Mouse (Mus musculus) liver, adult 2 months (tissue): ENCODE measurements around the gene Schip1. TPM values are rescaled to one million over a fixed set of nuclear protein-coding genes. Genes with fewer than 3 reads are reported as not detected.
A peak's percentile ranks its signal among the peaks of the same experiment; 100 is the strongest.

Experiments
- DNase-seq: peaks from one replicate; pipeline ENCODE4 v3.0.0-alpha.2; 2011; ENCODE audit warnings: low read depth, low spot score; ENCODE audit errors: extremely low read depth
- H3K27ac ChIP-seq: fragments of 200-500 bp; replicated peaks from 2 replicates; pipeline ENCODE4 v1.5.1; 2012; ENCODE audit warnings: low read depth, mild to moderate bottlenecking, control low read depth, inconsistent platforms, low read length; ENCODE audit not compliant: insufficient read depth
- H3K27me3 ChIP-seq: fragments of 200-500 bp; 2 replicates; pipeline ENCODE4 v1.6.1; 2012; ENCODE audit warnings: mild to moderate bottlenecking, moderate library complexity, low read length, inconsistent platforms; ENCODE audit not compliant: control insufficient read depth, insufficient read depth
- H3K36me3 ChIP-seq: fragments of 200-500 bp; 2 replicates; pipeline ENCODE4 v1.6.1; 2012; ENCODE audit warnings: low read length, inconsistent platforms; ENCODE audit not compliant: control insufficient read depth, insufficient read depth
- H3K4me1 ChIP-seq: fragments of 200-500 bp; 2 replicates; pipeline ENCODE4 v1.6.1; 2011; ENCODE audit warnings: low read length; ENCODE audit not compliant: control insufficient read depth, insufficient read depth
- H3K4me3 ChIP-seq: fragments of 200-500 bp; 2 replicates; pipeline ENCODE4 v1.5.1; 2011; ENCODE audit warnings: low read depth, mild to moderate bottlenecking, control low read depth, low read length, moderate library complexity; ENCODE audit not compliant: insufficient read depth
- H3K79me2 ChIP-seq: fragments of 200-500 bp; 2 replicates; pipeline ENCODE4 v1.6.1; 2012; ENCODE audit warnings: inconsistent platforms, mild to moderate bottlenecking, low read length, moderate library complexity; ENCODE audit not compliant: control insufficient read depth, insufficient read depth
- H3K9ac ChIP-seq: fragments of 200-500 bp; 2 replicates; pipeline ENCODE4 v1.6.1; 2012; ENCODE audit warnings: low read depth, mild to moderate bottlenecking, control low read depth, inconsistent platforms, low read length
- CTCF ChIP-seq: fragments of 200-500 bp; IDR thresholded peaks from 2 replicates; pipeline ENCODE4 v1.5.1; 2011; ENCODE audit warnings: low read depth, low read length, control low read depth
- POLR2A ChIP-seq: fragments of 200-500 bp; IDR thresholded peaks from 2 replicates; pipeline ENCODE4 v1.6.1; 2011; ENCODE audit warnings: low read length, control low read depth; ENCODE audit not compliant: insufficient read depth; ENCODE audit errors: extremely low read depth
- WGBS: fragments of 180-500 bp; shearing (Covaris S2); methylation state at CpG from one replicate; pipeline ENCODE4 v1.1.7; 2018; 5-methylcytosine and 5-hydroxymethylcytosine counted together
- polyA plus RNA-seq: library from polyadenylated mRNA; depleted of rRNA; stranded (reverse); fragments of >200 nt; gene quantifications from 2 replicates; pipeline ENCODE4 v1.2.3, GENCODE M21; 2012
- total RNA-seq: library from RNA; depleted of rRNA; stranded (reverse); fragments of >200 nt; gene quantifications from 2 replicates; pipeline ENCODE4 v1.2.3, GENCODE M21; 2014

Schip1 gene
- total and polyA plus RNA-seq, 2 experiments: 0.48 to 1.6 TPM

- no peak overlapping the region for H3K27ac ChIP-seq
- no peak overlapping the region for H3K9ac ChIP-seq
- TF ChIP-seq POLR2A: no peak
- TF ChIP-seq CTCF: no peak
- no peaks in the 10 kb centered on the region for H3K79me2 ChIP-seq
- H3K27me3 ChIP-seq: no peaks in the 10 kb centered on the region
- DNase-seq: no peak
- WGBS: 70% methylated on average over 10 of the region's 10 CpGs
- no peaks in the 10 kb centered on the region for H3K4me1 ChIP-seq
- no peak overlapping the region for H3K4me3 ChIP-seq
- no peaks in the 10 kb centered on the region for H3K36me3 ChIP-seq
Observed at GRCm38 (mm10) chr3:68453719-68454455, 389.3 kb downstream of the Schip1 start.

GRCm38 (mm10) chr3:68466643-68467042 lies 402.0 kb downstream of the Schip1 start:
- Histone ChIP-seq H3K36me3 (no peaks in the 10 kb centered on the region), H3K4me3 (no peak overlapping the region), H3K79me2 (no peaks in the 10 kb centered on the region), H3K27ac (no peak overlapping the region), H3K9ac (no peak overlapping the region), H3K27me3 (no peaks in the 10 kb centered on the region; the same call in 1 of the 2 replicates), H3K4me1 (no peaks in the 10 kb centered on the region)
- TF ChIP-seq CTCF: no peak
- no peak for TF ChIP-seq POLR2A
- DNase-seq: no peak
- WGBS: 47% methylated on average over 5 of the region's 5 CpGs

GRCm38 (mm10) chr3:68467941-68468687 lies 403.5 kb downstream of the Schip1 start:
- Histone ChIP-seq H3K79me2 (no peaks in the 10 kb centered on the region), H3K4me1 (no peaks in the 10 kb centered on the region), H3K27me3 (no peaks in the 10 kb centered on the region; the same call in 1 of the 2 replicates), H3K9ac (no peak overlapping the region), H3K4me3 (no peak overlapping the region), H3K36me3 (no peaks in the 10 kb centered on the region), H3K27ac (no peak overlapping the region)
- TF ChIP-seq POLR2A (no peak), CTCF (no peak)
- no peak for DNase-seq
- 15% methylated on average over 10 of the region's 10 CpGs for WGBS

- H3K9ac ChIP-seq: no peak overlapping the region
- 0 out of 2 replicates have a peak, but pooled peaks have one; percentile 2 for TF ChIP-seq CTCF
- no peak for TF ChIP-seq POLR2A
- DNase-seq: no peak
- 73% methylated on average over 1 of the region's 1 CpGs for WGBS
- H3K4me3 ChIP-seq: no peak overlapping the region
- no peak overlapping the region for H3K27ac ChIP-seq
- H3K4me1 ChIP-seq: no peaks in the 10 kb centered on the region
- no peaks in the 10 kb centered on the region for H3K79me2 ChIP-seq
- H3K27me3 ChIP-seq: no peaks in the 10 kb centered on the region; the same call in 1 of the 2 replicates
- no peaks in the 10 kb centered on the region for H3K36me3 ChIP-seq
Observed at GRCm38 (mm10) chr3:68469643-68470042, 405.0 kb downstream of the Schip1 start.

- Histone ChIP-seq H3K27ac (no peak overlapping the region), H3K79me2 (no peaks in the 10 kb centered on the region), H3K9ac (no peak overlapping the region), H3K4me1 (no peaks in the 10 kb centered on the region), H3K36me3 (no peaks in the 10 kb centered on the region), H3K27me3 (no peaks in the 10 kb centered on the region; the same call in 1 of the 2 replicates), H3K4me3 (no peak overlapping the region)
- no peak for DNase-seq
- WGBS: 35% methylated on average over 3 of the region's 3 CpGs
- TF ChIP-seq POLR2A (no peak), CTCF (no peak)
Observed at GRCm38 (mm10) chr3:68470061-68470460, 405.5 kb downstream of the Schip1 start.
